Mouse (Mus musculus): ENCODE data around the gene Ccdc69. TPM values are rescaled to one million over a fixed set of nuclear protein-coding genes. Genes with fewer than 3 reads are reported as not detected.
"Not testable (repeated sequence)": the region's sequence is repeated elsewhere in the genome, so short reads cannot be mapped to it uniquely, and the experiment has no call there.

Ccdc69 gene
- 0.43 and 0.61 TPM in 2 replicates for polyA plus RNA-seq (2011; ENCODE audit: insufficient read length, low read depth, missing spikeins)

DNA sequence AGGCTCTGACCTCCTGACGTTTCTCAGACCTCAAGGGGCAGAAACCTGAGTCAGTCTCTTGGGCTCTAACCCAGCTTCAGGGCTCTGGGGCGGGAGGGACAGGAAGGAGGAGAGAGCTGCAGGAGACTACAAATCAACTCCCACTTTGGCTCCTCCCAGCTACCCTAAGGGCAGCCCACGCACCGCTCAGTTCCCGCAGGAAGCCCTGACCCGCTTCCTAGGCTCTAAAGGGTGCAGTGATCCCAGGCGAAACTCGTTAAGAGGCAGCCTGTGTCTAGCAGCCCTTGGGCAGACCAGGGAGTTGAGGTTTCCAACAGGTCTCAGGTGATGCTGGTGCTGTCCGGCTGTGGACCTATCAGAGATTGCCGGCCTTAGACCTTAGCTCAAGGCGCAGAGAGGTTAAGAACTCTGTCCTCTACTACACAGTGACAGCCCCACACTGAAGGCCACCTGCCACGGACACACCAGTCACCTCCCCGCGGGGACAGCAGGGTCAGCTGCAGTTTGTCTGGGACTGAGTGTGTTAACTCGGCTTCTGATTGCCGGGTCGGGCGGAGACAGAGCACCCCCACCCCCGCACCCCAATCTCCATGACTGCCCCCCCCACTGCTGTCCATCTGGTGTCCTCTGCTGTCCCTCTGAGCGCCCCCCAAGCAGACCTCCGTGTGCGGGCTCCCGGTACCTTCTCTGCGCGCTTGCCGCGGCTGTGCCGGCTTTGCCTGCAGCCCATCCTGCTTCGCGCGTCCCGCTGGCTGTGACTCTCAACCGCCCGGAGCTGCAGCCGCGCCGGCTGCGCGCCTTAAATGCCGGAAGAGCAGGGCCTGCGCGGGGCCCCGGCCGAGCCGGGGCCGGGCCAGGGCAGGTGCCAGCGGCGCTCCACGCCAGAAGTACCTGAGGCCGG is at the start of gene Ccdc69:
Gene Ccdc69, minus strand, starts transcription at position 801 of the 901 bp plus-strand sequence.
- no peaks in the 10 kb centered on the region for H3K4me1 ChIP-seq (ENCODE audit: control insufficient read depth, insufficient read depth, low read length)
- no peak for TF ChIP-seq CTCF (IDR thresholded peaks at IDR 0.05; ENCODE audit: borderline replicate concordance, insufficient read depth, low read length)
- peak; percentile 64 for TF ChIP-seq POLR2A (IDR thresholded peaks at IDR 0.05; ENCODE audit: low read depth, low read length)
- H3K27ac ChIP-seq (ENCODE audit: insufficient read depth, low read length): no peak within 1 kb of the TSS
- H3K4me3 ChIP-seq (ENCODE audit: insufficient read depth, low read length): peak within 1 kb of the TSS; percentile 35

DNA sequence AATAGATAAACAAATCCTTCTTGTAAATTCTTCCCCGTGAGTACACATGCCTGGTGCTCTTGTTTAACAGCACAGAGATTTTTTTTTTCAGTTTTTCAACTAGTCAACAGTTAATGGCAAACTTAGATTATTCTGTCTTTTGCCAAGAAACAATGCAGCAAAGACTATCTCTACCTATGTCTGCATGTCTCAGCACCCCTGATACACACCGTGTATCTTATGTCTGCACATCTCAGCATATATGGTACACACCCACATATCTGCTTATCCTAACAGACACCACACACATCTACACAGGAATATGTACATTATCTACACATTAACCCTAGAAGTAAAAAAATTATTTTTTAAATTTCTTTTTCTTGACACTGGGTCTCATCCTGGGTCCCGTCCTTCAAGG is 48.7 kb upstream of the Ccdc69 start:
- no peak for TF ChIP-seq CTCF (IDR thresholded peaks at IDR 0.05; ENCODE audit: borderline replicate concordance, insufficient read depth, low read length)
- H3K27ac ChIP-seq (ENCODE audit: insufficient read depth, low read length): no peak overlapping the region
- H3K4me1 ChIP-seq (ENCODE audit: control insufficient read depth, insufficient read depth, low read length): no peaks in the 10 kb centered on the region
- H3K4me3 ChIP-seq (ENCODE audit: insufficient read depth, low read length): no peak overlapping the region

GRCm38 (mm10) chr11:55121430-55121829 is 43.5 kb upstream of the Ccdc69 start:
- H3K27ac ChIP-seq (ENCODE audit: insufficient read depth, low read length): no peak overlapping the region

DNA sequence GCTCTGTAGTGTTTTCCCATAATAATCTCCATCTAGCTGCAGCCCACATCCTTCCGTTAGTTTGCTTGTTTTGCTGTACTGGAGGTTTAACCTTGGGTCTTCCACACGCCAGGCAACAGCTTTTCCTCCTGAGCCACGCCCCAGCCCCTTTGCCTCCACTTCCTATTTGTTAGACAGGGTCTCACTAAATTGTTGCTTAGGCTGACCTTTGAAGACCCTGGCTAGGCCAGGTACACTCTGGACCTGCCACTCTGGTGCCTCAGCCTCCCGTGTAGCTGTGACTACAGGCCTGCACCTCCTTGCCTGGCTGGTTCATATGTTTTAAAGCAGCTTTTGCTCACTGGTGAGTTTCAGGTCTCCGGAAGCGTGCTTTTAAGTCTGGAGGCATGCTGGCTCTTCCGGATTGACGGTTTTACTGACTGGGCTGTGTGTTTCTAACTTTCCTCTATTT is 42.9 kb upstream of the Ccdc69 start:
- H3K4me1 ChIP-seq (ENCODE audit: control insufficient read depth, insufficient read depth, low read length): no peaks in the 10 kb centered on the region
- H3K27ac ChIP-seq (ENCODE audit: insufficient read depth, low read length): no peak overlapping the region
- no peak overlapping the region for H3K4me3 ChIP-seq (ENCODE audit: insufficient read depth, low read length)
- no peak for TF ChIP-seq CTCF (IDR thresholded peaks at IDR 0.05; ENCODE audit: borderline replicate concordance, insufficient read depth, low read length)
- TF ChIP-seq POLR2A (IDR thresholded peaks at IDR 0.05; ENCODE audit: low read depth, low read length): no peak

More at GRCm38 (mm10) chr11:55121430-55121829, 43.5 kb upstream of the Ccdc69 start:
- no peaks in the 10 kb centered on the region for H3K4me1 ChIP-seq (ENCODE audit: control insufficient read depth, insufficient read depth, low read length)
- TF ChIP-seq CTCF (IDR thresholded peaks at IDR 0.05; ENCODE audit: borderline replicate concordance, insufficient read depth, low read length): no peak
- no peak for TF ChIP-seq POLR2A (IDR thresholded peaks at IDR 0.05; ENCODE audit: low read depth, low read length)
- no peak overlapping the region for H3K4me3 ChIP-seq (ENCODE audit: insufficient read depth, low read length)

GRCm38 (mm10) chr11:55120279-55120678 is 42.3 kb upstream of the Ccdc69 start:
- no peak for TF ChIP-seq CTCF (IDR thresholded peaks at IDR 0.05; ENCODE audit: borderline replicate concordance, insufficient read depth, low read length)
- TF ChIP-seq POLR2A (IDR thresholded peaks at IDR 0.05; ENCODE audit: low read depth, low read length): no peak
- H3K4me1 ChIP-seq (ENCODE audit: control insufficient read depth, insufficient read depth, low read length): no peaks in the 10 kb centered on the region
- H3K27ac ChIP-seq (ENCODE audit: insufficient read depth, low read length): no peak overlapping the region
- no peak overlapping the region for H3K4me3 ChIP-seq (ENCODE audit: insufficient read depth, low read length)

- Histone ChIP-seq H3K4me3 (ENCODE audit: insufficient read depth, low read length) (no peak overlapping the region), H3K27ac (ENCODE audit: insufficient read depth, low read length) (no peak overlapping the region), H3K4me1 (ENCODE audit: control insufficient read depth, insufficient read depth, low read length) (no peaks in the 10 kb centered on the region)
- TF ChIP-seq CTCF (IDR thresholded peaks at IDR 0.05; ENCODE audit: borderline replicate concordance, insufficient read depth, low read length) (no peak), POLR2A (IDR thresholded peaks at IDR 0.05; ENCODE audit: low read depth, low read length) (no peak)
These were observed 39.1 kb upstream of the Ccdc69 start for GRCm38 (mm10) chr11:55117031-55117430.

DNA sequence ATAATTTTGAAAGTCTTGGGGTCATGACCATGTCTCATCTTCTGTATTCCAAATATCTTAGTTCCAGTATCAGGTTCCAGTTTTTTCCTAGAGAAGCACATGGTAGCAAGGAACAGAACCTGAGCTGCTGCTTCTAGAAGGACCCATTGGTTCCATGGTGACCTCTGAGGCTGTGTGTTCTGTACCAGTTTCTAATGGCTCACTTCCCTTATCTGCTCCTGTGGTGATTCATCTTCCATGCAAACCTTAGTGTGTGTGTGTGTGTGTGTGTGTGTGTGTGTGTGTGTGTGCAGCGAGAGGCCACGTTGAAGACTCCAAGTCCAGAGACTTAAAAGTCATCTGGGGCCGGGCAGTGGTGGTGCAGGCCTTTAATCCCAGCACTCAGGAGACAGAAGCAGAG is 38.1 kb upstream of the Ccdc69 start:
- H3K4me3 ChIP-seq (ENCODE audit: insufficient read depth, low read length): no peak overlapping the region
- TF ChIP-seq CTCF (IDR thresholded peaks at IDR 0.05; ENCODE audit: borderline replicate concordance, insufficient read depth, low read length) (no peak), POLR2A (IDR thresholded peaks at IDR 0.05; ENCODE audit: low read depth, low read length) (no peak)
- H3K27ac ChIP-seq (ENCODE audit: insufficient read depth, low read length): no peak overlapping the region
- no peaks in the 10 kb centered on the region for H3K4me1 ChIP-seq (ENCODE audit: control insufficient read depth, insufficient read depth, low read length)

DNA sequence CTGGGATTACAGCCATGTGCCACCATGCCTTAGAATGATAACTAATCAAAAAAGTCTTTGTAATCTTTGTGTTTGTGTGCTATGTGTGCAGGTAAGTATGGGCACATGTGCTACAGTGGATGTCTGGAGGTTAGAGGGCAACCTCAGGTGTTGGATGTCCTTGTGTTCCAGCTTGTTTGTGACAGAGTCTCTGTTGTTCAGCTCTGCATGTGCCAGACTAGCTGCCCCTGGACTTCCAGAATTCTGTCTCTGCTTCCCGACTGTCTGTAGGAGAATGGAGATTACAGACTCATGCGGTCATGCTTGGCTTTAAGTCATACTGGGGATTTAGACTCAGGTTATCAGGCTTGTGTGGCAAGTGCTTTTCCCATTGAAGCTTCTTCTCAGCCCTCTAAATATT is 36.4 kb upstream of the Ccdc69 start:
- Histone ChIP-seq H3K4me3 (ENCODE audit: insufficient read depth, low read length) (no peak overlapping the region), H3K4me1 (ENCODE audit: control insufficient read depth, insufficient read depth, low read length) (no peaks in the 10 kb centered on the region), H3K27ac (ENCODE audit: insufficient read depth, low read length) (no peak overlapping the region)
- TF ChIP-seq POLR2A (IDR thresholded peaks at IDR 0.05; ENCODE audit: low read depth, low read length): no peak
- TF ChIP-seq CTCF (IDR thresholded peaks at IDR 0.05; ENCODE audit: borderline replicate concordance, insufficient read depth, low read length): no peak

GRCm38 (mm10) chr11:55113861-55114250 is 35.9 kb upstream of the Ccdc69 start:
- H3K4me3 ChIP-seq (ENCODE audit: insufficient read depth, low read length); H3K4me1 ChIP-seq (ENCODE audit: control insufficient read depth, insufficient read depth, low read length); H3K27ac ChIP-seq (ENCODE audit: insufficient read depth, low read length): not testable (repeated sequence)

GRCm38 (mm10) chr11:55113209-55113860 is 35.4 kb upstream of the Ccdc69 start:
- Histone ChIP-seq H3K27ac (ENCODE audit: insufficient read depth, low read length) (no peak overlapping the region), H3K4me1 (ENCODE audit: control insufficient read depth, insufficient read depth, low read length) (no peaks in the 10 kb centered on the region), H3K4me3 (ENCODE audit: insufficient read depth, low read length) (no peak overlapping the region)
- TF ChIP-seq CTCF (IDR thresholded peaks at IDR 0.05; ENCODE audit: borderline replicate concordance, insufficient read depth, low read length): no peak
- TF ChIP-seq POLR2A (IDR thresholded peaks at IDR 0.05; ENCODE audit: low read depth, low read length): no peak

Data from embryonic fibroblast, embryonic 13.5 days (primary cell).